13 mouse cellular contexts compared by ENCODE assay signal in genomic region chr2:93099780-93100179, GRCm38 (mm10). TPM values are rescaled to one million over a fixed set of nuclear protein-coding genes. Genes with fewer than 3 reads are reported as not detected.
A peak's percentile ranks its signal among the peaks of the same experiment; 100 is the strongest.
DNase-seq lines count a peak whose midpoint lies in the region; ATAC-seq lines count a peak whose summit lies in the region.
"Had no signal": no experiment of that assay in that cellular context is flagged by ENCODE, and none has a peak within 500 bp of the region (broad histone marks: within the 10 kb centered on the region; RNA-seq: fewer than 3 reads in every experiment).

No protein-coding gene starts in this region.

- peak overlapping the region; percentile 9; the same call in 1 of the 2 replicates for H3K27ac ChIP-seq in heart, embryonic 12.5 days (ENCODE audit: poor library complexity, severe bottlenecking)
- H3K27ac ChIP-seq in stomach, embryonic 16.5 days (ENCODE audit: low read length): no peak overlapping the region
- H3K27ac ChIP-seq: kidney, postnatal 0 days; liver, embryonic 12.5 days had no signal

- H3K27me3 ChIP-seq in heart, embryonic 12.5 days (replicated peaks): no peaks in the 10 kb centered on the region
- H3K27me3 ChIP-seq in stomach, embryonic 16.5 days (ENCODE audit: control insufficient read depth, insufficient read depth, low read length): no peaks in the 10 kb centered on the region
- H3K27me3 ChIP-seq: liver, embryonic 12.5 days had no signal

- H3K36me3 ChIP-seq in heart, embryonic 12.5 days: no peaks in the 10 kb centered on the region
- no peaks in the 10 kb centered on the region for H3K36me3 ChIP-seq in stomach, embryonic 16.5 days (ENCODE audit: control insufficient read depth, insufficient read depth, low read length)
- H3K36me3 ChIP-seq: liver, embryonic 12.5 days had no signal

- H3K9me3 ChIP-seq in heart, embryonic 12.5 days (replicated peaks): no peaks in the 10 kb centered on the region
- H3K9me3 ChIP-seq in stomach, embryonic 16.5 days (replicated peaks; ENCODE audit: control insufficient read depth, low read length): no peaks in the 10 kb centered on the region
- H3K9me3 ChIP-seq: liver, embryonic 12.5 days had no signal

- no peak overlapping the region for H3K9ac ChIP-seq in heart, embryonic 12.5 days
- no peak overlapping the region for H3K9ac ChIP-seq in stomach, embryonic 16.5 days (ENCODE audit: low read length)
- H3K9ac ChIP-seq: liver, embryonic 12.5 days had no signal

- peak; percentile 47 for DNase-seq in adrenal gland, adult 2 months
- no peak for DNase-seq in adrenal gland, postnatal 25 days
- DNase-seq in heart, adult 8-10 months (ENCODE audit: low spot score): no peak
- DNase-seq in ovary, adult 18-20 months (ENCODE audit: low spot score): peak; percentile 70
- no peak for DNase-seq in ovary, postnatal 14 days (ENCODE audit: low spot score)
- DNase-seq in spleen, adult 18-20 months: no peak
- DNase-seq: cerebellum, adult 18-20 months; gastrocnemius, postnatal 10 days; right cerebral cortex, postnatal 4 days had no signal

- peak overlapping the region; percentile 29; the same call in 1 of the 2 replicates for H3K4me2 ChIP-seq in heart, embryonic 12.5 days
- H3K4me2 ChIP-seq in stomach, embryonic 16.5 days (ENCODE audit: low read depth, low read length): no peak overlapping the region
- H3K4me2 ChIP-seq: liver, embryonic 12.5 days had no signal

- 8% methylated on average over 3 of the region's 3 CpGs for WGBS in heart, embryonic 12.5 days
- 36% methylated on average over 3 of the region's 3 CpGs for WGBS in stomach, embryonic 16.5 days

- ATAC-seq in heart, embryonic 12.5 days (ENCODE audit: insufficient number of reproducible peaks, low FRiP score): peak; percentile 51
- 0 out of 2 replicates have a peak, but pooled peaks have one; percentile 33 for ATAC-seq in stomach, embryonic 16.5 days (ENCODE audit: insufficient read depth, low FRiP score)
- ATAC-seq: liver, embryonic 12.5 days had no signal

- H3K4me3 ChIP-seq in heart, embryonic 12.5 days: no peak overlapping the region
- H3K4me3 ChIP-seq in stomach, embryonic 16.5 days (replicated peaks; ENCODE audit: low read length): no peak overlapping the region
- H3K4me3 ChIP-seq: liver, embryonic 12.5 days had no signal

- H3K4me1 ChIP-seq in heart, embryonic 12.5 days (replicated peaks): peaks cover 24% of the 10 kb centered on the region
- no peaks in the 10 kb centered on the region for H3K4me1 ChIP-seq in stomach, embryonic 16.5 days (ENCODE audit: control insufficient read depth, insufficient read depth, low read length)
- H3K4me1 ChIP-seq: liver, embryonic 12.5 days had no signal

RNA-seq across cellular contexts. Expression of gene Prdm11, which starts 53.8 kb away (rescaled TPM):
- total RNA-seq in adrenal gland, adult 2 months (2021): 10 to 100 TPM; 36.4 to 52.4 TPM
- polyA plus RNA-seq in adrenal gland, adult 2 months (2012; rRNA removed): 38.3 and 39.8 TPM in 2 replicates
- 63.1 and 63.6 TPM in 2 replicates for total RNA-seq in adrenal gland, postnatal 25 days (2021)
- 5.6 and 5.8 TPM in 2 replicates for polyA plus RNA-seq in heart, embryonic 12.5 days (2016; fragmentation: Nextera tagmentation; extraction: Ambion mirVana)
- total RNA-seq in heart, adult 8-10 months (2022): 10 to 100 TPM in 2 of 4 experiments, 1 to 10 TPM in 2; 5.7 to 10.5 (median 9.3) TPM
- 9.3 and 9.9 TPM in 2 replicates for polyA plus RNA-seq in stomach, embryonic 16.5 days (2015; fragmentation: Nextera tagmentation; extraction: Ambion mirVana)

Comparison
In these comparisons a context has a peak if more than half of its experiments do, and no peak if none do; other contexts are left out.
1. DNase-seq: peak in adrenal gland, adult 2 months (single experiment) and ovary, adult 18-20 months (single experiment); none in adrenal gland, postnatal 25 days (single experiment), heart, adult 8-10 months (single experiment), ovary, postnatal 14 days (single experiment) and spleen, adult 18-20 months (0 of 2).